Mouse (Mus musculus) skeletal muscle tissue, adult 2 months (tissue): ENCODE measurements around the gene Rcor1.
"Not testable (repeated sequence)": the region's sequence is repeated elsewhere in the genome, so short reads cannot be mapped to it uniquely, and the experiment has no call there.

Experiments used
- DNase-seq: peaks from one replicate; pipeline ENCODE4 v3.0.0-alpha.2; 2012; ENCODE audit warnings: low read depth, low spot score

The Rcor1 gene

DNA sequence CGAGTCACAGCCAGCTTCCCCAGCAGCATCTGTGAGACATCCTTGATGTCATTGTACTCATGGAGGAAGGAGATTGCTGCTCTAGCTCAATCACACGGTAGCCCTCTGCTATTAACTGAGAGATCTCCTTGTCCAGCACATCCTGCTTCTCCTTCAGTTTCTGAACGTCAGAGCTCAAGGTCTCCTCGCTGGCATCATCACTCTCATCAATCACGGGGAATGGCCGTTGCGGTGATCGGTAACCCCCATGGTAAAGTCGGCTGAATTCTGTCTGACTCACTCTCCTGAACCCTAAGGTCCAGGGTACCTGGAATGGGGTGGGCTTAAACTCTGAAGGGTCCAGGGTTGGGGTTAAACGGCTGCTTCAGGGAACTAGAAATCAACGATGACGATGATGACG is 28.7 kb downstream of the Rcor1 start:
- no peak for DNase-seq

DNA sequence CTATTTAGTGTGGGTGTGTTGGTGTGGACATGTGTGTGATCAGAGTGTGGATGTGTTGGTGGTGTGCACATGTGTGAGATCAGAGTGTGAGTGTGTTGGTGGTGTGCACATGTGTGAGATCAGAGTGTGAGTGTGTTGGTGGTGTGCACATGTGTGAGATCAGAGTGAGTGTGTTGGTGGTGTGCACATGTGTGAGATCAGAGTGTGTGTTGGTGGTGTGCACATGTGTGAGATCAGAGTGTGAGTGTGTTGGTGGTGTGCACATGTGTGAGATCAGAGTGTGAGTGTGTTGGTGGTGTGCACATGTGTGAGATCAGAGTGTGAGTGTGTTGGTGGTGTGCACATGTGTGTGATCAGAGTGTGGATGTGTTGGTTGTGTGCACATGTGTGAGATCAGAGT is 30.1 kb downstream of the Rcor1 start:
- DNase-seq = not testable (repeated sequence)

DNA sequence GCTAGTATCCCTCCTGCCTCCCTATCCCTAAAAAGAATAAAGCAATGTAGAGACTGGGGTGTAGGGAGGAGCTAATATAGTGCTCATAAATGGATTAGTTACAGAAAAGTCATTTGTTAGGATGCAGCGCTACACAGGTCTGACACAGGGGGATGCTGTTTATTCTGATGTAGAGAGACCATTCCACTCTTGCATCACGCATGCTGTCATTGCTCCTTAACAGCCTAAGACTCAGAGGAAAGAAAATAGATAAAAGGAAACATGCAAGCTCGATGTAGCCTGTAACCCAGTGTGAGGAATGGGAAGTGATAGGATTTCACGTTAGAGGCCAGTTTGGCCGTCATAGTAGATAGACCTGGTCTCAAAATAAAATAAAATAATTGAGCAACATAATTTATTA is 31.9 kb downstream of the Rcor1 start:
- no peak for DNase-seq

DNA sequence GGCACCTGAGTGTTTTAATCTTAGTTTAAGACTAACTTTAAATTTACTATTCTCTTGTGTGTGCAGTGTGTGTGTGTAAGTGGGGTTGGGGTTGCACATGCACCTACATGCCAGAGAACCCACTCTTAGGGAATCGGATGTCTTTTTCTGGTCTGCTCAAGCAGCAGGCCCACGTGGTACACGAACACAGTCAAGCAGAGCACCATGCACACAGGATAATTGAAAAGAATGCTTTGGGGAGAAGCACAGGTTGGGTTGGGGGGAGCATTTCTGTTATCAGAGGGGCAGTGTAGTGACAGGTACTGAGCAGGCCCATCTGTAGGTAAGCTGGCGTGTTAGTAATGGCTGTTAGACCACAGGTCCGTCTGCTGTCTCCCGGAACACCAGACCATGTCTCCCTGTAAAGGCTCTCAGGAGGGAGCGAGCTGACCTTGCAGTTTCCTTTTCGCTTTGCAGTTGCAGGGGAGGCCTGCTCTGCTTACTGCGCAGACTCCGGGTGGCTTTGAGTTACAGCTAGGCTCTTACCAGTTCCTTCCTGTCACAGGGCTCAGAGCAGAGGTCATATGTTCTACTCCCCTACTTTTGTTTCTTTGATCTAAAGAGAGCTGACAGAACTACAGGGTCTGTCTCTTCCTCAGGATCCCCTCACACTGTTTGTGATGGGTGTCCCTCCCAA is 32.5 kb downstream of the Rcor1 start:
- peak; percentile 64 for DNase-seq

DNA sequence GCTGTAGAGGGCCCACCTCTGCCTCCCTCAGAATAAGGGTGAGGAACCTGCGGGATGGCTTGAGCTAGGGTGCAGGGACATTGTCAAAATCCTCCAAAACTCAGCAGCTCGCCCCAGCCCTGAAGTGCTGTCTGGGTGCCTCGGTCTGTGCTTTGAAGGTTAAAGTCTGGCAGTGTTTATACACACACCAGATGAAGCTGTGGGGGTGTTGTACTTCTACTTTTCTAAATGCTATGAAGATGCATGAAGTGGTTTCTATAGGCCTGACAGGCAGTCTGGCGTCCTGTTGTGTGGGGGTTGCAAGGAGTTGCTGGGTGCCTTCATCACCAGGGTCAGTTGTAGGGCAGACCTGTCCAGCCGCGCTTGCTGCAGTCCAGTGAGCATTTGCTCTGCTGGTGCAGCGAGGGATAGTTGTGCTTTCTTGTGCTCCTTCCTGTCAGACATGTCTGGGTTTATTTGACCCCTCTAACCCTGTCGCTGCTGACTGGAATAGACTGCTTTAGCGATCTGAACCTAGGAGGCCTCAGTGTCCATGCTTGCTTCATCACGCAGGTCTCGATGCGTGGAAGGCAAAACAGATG is 37.3 kb downstream of the Rcor1 start:
- no peak for DNase-seq

DNA sequence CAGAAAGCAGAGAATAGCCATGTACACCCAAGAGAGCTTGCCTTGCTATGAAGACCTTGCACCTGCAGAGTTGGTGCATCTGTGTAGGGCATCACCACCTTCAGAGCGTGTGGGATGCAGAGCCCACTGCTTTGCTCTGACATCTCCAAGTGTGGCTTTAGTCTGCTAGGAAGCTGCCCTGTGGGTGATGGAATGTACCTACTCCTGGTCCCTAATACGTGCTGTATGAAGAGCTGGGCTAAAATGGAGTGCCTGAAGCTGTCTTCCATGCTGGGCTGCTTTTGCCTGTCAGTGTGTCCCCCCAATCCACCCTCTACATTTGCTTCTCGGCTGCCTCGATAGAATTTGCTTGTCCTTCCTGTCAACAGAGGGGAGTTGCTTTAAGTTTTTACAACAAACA is 46.4 kb downstream of the Rcor1 start:
- DNase-seq = no peak

DNA sequence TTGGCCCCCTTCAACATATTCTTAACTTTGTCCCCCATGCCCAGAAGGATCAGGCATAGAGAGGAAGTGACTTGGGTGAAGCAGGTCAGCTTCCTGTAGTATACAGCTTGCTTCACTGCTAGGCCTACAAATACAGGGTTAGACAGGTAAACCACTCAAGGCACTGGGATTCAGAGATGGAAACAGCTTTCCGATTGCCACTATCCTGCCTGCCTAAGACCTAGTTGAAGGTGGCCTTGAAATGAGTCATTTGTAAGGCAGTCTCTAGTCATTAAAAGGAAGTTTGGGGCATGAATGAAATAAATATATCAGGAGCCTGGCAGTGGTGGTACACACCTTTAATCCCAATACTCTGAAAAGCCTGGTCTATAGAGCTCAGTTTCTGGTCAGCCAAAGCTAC is 47.9 kb downstream of the Rcor1 start:
- no peak for DNase-seq

DNA sequence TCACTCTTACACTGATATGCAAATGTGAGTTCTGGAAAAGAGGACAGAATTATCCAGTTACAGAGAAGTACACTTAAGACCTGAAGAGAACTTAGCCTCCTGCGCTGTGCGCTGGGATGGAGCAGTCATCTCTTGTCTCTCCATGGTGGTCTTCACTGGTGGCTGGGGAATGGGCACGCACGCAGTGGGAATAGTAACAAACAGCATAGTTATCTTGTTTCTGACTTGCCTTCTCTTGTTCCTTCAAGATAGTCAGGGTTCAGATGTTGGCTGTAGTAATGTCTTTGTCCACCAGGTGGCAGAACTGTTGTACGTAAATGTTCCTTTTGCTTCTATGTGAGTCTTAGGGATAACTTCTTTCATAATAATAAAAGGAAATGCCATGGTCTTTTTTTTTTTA is 49.0 kb downstream of the Rcor1 start:
- DNase-seq = peak; percentile 66

DNA sequence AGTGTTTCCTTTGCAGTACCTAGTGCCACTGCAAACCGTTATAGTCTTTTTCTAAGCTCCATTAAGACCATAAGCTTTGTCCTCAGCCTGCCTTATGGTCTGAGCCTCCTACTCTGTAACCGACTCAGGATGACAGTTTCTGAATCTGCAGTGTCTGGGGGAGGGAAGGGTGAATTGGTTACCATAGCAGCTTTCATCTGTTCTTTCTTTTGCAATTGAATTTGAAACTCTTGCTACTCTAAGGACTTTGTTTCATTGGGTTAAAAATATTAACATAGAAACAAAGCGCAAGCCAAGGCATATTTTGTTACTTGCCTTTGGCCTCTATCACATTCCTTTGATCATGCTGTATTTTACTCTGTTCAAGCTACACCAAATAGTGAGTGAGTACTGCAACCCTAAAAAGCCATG is 49.6 kb downstream of the Rcor1 start:
- DNase-seq = no peak

DNA sequence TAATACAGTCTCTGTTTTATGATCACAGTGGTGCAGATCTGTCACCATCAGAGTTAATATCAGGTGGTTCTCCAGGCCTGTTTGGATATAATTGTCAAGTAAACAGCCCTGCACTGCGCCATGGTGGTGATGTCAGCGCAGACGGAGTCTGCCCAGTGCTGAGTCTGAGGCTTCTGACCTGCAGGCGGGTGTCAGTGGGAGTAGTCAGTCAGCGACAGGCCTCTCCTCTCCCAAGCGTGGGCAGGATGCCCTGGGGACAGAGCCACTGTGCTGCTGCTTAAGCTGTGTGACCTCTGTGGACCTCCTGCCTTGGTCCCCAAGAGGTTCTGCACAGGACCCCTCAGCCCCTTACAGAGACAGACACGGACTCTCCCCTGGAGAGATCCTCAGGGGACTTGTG is 50.0 kb downstream of the Rcor1 start:
- DNase-seq = peak; percentile 55

DNA sequence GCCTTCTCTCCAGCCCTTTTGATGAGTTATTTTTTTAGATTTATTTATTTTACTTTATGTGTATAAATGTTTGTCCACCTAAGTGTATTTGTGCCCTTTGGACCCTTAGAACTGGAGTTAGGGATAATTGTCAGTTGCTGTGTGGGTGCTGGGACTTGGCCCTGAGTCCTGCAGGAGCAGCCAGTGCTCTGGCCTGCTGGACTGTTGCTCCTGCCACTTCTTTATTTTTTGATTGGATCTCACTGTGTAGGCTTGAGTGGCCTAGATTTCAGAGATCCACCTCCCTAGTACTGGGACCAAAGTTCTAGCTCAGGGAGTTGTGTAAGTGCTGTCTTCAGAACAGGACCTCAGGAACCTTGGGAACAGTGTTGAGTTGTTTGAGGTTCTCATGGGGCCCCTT is 51.6 kb downstream of the Rcor1 start:
- DNase-seq = no peak

DNA sequence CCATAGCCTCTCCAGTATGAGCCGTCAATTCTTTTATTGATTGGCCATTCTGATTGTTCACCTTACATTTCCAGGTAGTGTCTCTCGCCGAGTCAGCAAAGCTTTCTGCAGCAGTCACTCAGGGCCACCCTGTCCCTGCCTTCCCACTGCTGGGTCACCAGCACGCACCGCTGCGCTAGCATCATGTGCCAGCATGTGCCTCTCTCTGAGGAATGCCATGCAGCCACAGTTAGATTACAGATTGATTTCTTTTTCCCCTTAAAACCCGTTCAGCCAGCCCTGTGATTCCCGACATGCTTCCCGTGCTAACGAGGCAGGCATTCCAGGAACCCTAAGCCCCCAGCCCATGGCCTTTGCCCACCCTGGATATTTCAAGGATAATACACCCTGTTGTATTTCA is 52.8 kb downstream of the Rcor1 start:
- no peak for DNase-seq

DNA sequence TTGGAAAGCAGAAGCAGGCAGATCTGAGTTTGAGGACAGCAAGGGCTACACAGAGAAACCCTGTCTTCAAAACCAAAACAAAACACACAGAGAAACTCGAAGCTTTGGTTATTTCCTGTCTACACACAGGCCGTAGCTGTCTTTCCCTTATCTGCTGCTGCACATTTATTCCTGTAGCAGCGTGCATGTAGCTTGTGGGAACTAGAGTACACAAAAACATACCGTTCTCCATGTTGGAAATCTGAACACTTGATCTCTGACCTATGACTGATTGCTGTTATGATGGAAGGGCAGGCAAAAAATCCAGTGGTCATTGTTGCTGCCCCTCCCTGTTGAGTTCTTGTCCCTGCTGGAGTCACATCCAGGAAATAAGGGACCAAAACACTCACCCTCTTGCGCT is 54.9 kb downstream of the Rcor1 start:
- DNase-seq = no peak

DNA sequence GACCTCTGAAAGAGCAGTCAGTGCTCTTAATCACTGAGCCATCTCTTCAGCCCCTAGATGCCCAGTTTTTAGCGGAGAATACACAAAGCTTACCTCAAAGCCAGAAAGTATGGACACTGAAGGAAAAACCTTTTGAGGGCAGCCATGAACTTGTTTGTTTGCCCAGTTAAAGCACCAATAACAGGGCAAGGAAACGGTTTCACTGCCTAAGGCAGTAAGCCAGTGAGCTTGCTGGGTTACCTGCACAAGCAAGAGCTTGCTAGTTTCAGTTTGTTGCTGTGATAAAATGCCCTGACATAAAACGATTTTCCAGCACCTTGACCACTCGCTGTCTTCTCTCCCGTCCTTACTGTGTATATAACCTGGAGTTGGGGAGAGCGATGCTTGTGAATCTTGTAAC is 55.9 kb downstream of the Rcor1 start:
- DNase-seq = no peak

DNA sequence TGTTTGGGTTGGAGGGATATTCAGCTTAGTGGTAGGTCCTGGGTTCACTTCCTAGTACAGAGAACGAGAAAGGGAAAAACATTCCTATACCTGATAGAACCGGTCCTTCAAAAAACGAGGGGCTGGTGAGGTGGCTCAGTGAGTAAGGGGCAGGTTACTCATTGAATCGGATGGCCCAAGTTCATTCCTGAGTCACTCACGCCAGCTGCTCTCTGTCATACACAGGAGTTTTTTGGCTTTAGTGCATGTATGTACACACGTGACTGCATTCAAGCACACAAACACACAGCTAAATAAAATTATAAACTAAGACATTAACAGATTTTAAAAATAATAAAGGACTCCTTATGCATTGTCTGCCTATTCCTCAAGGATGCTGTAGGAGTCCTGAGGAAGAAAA is 57.1 kb downstream of the Rcor1 start:
- no peak for DNase-seq

DNA sequence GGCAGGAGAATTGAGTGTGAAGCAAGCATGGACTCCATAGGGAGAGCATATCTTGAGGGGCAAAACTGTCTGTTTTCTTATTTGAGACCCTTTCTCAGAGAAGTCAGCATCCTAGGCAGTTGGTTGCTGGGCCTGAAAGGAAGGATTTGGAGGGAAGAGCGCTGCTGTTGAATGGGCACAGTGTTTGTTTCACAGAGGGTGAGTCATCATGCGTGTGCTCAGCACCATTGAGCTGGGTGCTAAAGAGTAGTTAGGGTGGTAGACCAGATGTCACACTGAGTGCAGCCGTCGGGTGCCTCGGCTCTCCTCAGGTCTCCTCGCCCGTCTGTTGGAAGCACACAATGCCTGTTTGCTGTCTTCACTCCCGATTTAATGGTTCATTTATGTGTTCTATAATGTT is 57.9 kb downstream of the Rcor1 start:
- no peak for DNase-seq

DNA sequence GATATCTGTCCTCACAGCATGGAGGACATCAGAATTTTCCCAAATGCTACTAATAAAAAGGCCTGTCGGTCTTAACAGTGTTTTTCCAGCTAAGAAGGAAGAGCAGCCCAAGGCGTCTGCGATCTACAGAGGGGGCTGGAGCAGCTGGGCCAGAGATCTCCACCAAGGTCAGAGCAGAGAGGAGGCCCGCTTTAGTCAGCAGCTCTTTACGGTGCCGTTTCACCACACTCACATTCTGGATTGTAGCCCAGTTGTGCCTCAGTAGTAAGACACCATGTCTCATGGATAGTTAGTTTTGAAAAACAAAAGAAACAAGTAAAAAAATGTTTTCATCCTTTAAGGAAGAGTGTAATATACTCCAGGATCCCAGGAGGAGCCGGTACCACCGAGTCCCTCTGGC is 72.0 kb downstream of the Rcor1 start:
- no peak for DNase-seq

DNA sequence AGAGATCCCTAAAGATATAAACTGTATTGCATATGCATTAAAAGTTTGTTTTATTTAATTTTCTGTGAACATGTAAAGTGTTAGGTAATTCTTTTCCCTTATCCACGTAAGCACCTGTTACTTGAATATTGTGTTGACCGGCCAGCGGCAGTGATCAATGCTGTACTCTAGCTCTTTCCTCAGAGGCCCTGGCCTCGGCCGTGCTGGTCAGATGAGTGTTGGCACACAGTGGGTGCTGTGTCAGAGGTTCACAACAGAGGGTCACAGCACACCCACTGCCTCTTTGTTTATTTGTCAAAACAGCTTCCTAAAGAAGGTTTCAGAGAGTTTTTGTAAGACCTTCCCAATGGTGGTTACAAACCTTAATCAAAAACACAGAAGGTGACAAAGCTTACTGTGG is 75.4 kb downstream of the Rcor1 start:
- DNase-seq = no peak

DNA sequence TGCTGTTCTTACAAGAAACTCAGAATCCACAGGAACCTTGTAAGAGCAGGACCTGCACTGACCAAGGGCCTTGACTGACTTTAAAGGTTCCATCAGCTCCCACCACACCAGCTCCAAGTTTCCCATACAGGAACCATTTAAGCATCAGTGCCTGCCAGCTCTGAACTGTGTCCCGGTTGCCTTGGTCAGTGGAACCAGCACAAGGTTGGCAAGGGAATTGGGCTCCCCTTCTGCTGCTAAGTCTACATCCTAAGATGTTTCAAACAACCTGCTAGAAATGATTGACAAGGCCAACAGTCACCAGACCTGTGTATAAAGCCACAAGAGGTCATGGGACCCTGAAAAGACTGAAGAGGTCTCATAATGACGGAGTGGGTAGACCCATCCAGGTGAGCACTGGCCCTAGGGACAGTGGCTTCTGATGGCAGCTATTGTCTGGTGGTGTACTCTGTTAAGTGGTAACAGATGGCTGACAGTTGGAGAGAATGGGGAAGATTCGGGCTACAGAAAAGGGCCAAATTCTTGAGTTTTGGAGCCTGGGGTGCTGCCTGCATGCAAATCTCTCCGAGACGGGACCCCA is 80.4 kb downstream of the Rcor1 start:
- no peak for DNase-seq

DNA sequence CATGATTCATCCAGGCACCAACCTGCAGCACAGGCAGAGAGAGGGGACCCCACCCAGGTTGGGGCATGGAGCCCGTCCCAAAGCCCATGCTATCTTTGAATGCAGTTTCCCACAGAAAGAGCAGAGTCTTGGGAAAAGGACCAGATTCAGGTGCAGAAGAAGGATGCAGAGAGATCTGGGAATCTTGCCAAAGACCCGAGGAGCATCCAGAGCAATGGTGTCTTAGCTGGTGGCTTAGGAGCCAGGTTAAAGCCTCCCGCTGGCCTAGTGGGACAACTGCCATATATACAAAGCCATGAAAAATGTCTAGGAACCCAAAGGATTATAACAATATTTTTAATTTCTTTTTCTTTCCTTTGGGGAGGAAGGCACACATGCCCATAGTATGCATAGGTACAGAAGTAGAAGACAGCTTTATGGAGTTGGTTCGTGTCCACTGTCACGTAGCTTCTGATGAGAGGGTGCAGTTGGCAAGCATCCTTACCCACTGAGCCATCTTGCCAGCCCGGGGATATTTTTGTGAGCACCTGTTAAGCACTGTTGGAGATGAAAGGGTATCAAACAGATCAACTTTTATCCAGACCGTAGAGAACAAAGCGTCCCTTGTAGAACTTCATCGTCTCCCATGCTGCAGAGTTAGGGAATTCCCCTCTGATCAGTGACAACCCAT is 82.0 kb downstream of the Rcor1 start:
- no peak for DNase-seq

DNA sequence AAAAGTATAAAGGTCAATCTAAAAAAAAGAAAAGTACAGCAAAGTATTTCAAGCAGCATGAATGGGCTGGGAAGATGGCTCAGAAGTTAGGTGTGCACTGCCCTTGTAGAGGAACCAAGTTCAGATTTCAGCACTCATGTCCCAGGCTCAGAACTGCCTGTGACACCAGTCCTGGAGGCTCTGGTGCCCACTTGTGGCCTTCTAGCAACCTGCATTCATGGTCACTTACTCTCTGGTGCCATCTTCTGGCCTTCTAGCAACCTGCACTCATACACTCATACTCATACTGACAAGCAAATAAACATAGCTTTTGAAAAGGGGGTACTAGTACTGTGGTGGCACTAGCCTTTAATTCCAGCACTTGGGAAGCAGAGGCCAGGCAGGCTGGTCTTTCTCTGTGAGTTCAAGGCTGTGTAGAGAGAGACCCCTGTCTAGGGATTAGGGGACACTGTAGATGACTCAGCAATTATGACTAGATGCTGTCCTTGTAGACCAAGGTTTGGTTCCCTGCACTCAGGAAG is 83.2 kb downstream of the Rcor1 start:
- no peak for DNase-seq

DNA sequence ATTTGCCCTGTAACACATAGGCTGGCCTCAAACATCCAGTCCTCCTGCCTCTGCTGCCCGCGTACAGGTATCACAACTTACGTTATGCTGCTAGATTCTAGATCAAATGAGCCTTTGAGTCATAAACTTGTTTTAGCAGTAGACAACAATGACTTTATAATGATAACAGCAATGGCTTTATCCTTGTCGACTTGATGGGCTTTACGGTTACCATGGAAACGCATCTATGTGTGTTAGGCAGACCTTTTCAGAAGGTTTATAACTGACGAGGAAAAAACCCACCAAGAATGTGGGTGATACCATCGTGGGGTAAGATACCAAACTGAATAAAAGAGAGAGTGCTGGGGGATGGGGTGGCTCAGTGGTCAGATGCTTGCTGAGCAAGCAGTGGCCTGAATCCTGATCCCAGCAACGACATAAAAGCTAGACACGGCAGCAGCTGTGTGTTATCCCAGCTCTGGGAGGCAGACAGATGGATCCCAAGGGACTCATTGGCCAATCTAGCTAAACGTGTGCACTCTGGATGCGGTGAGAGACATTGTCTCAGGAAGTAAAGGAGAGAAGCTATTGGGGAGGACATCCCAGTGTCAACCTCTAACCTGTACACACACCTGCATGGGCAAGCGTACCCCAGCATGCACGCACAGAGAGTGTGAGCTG is 85.6 kb downstream of the Rcor1 start:
- no peak for DNase-seq
